Mouse (Mus musculus) left cerebral cortex, adult 9 months (tissue): ENCODE measurements at regions not wholly inside any gene's neighbourhood (a gene's known extent, or its start where the extent isn't known, plus 50 kb on each side); places are given as distances from the start of the nearest gene placed in this dataset.
A peak's percentile ranks its signal among the peaks of the same experiment; 100 is the strongest.

Experiments used
- DNase-seq, 2 experiments: peaks; one replicate each; pipeline ENCODE4 v3.0.0; 2022; ENCODE audit warnings: low spot score in 2 of 2

DNA sequence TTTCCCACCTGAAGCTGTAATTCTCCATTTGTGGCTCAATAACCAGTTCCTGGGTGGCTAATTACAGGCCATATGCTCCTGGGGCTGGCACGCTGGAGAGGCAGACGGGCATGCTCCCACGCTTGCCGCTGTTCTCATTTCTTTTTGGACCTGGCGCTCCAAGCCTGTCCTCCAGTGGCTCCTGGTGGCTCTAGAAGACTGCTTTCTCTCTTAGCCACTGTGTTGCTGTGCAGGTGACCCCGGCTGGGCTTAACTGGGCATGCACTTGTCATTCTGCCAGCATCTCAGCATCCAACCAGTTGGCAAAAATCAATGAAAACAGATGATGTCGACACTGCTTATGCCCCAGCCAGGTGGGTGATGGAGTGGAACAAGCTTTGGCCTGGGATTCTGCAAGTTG, 1944.6 kb upstream of the Lrrc6 start:
- DNase-seq, result peak; percentile 8 to 81

GRCm38 (mm10) chr15:68440636-68441035, 1939.9 kb upstream of the Lrrc6 start:
- peak in 1 of 2 experiments; percentile 20 for DNase-seq

DNA sequence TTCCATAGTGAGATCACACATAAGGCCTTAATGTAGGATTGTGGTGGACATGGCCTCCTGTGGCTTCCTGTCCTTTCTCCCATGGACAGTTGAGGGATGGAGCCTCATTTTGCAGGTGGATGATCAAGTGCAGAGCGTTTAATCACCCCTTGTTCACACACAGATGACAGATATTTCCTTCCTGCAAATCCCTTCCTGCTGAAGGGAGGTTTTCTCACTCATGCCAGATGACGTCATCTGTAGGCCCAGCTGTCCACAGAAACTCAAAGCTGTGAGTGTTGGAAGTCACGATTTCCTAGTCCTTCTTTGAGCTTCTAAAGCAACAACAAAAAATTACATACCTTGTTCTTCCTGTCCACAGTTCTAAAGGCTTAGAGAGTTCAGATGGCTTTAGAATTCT, 1935.3 kb upstream of the Lrrc6 start:
- DNase-seq, result peak; percentile 15 to 57

DNA sequence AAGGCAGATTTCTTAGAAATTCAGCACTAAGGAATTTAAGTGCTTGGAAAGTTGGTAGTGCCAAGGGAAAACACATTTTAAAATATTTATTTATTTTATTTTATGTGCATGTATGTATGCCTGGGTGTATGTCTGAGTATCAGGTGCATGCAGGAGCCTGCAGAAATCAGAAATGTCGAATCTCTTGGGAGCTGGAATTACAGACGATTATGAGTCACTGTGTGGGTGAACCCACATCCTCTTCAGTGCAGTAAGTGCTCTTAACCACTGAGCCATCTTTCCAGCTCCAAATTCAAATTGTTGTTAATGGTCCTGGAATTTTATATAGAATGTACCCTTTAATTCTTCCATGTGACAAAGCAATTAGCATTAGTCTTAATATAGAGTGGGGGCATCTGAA, 1930.5 kb upstream of the Lrrc6 start:
- DNase-seq, result no peak

GRCm38 (mm10) chr15:68430486-68430885, 1929.8 kb upstream of the Lrrc6 start:
- DNase-seq, result no peak

GRCm38 (mm10) chr15:68428444-68429228, 1927.9 kb upstream of the Lrrc6 start:
- DNase-seq, result peak in 1 of 2 experiments; percentile 90

- DNase-seq, result no peak
These were observed 1916.4 kb upstream of the Lrrc6 start for GRCm38 (mm10) chr15:68417142-68417541.

DNA sequence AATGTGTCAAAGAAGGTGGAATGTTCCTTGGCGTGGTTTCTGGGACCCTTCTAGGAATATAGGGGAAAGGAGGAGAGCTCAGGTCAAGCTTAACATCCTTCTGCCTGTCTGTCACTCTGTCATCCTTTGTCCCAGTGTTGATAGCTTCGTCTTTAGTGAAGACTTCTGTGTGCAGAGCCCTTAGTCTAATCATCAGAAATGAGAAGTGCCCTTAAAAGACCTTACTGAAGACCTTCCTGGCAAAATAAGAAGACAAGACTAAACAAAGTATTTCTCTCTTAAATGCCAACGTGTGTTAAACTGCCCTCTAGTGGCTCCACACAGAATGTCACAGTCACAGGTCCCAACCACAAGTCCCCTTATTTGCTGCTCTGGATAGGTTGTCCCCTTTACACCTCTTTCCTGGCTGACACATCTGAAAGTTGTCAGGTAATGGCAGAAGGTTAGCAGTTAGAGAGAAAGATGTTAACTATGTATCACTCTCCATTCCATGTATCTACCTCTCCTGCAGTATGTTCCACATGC, 1914.8 kb upstream of the Lrrc6 start:
- peak in 1 of 2 experiments; percentile 48 for DNase-seq

- no peak for DNase-seq
These were observed 1913.3 kb upstream of the Lrrc6 start for GRCm38 (mm10) chr15:68414047-68414446.

- DNase-seq, result no peak
These were observed 1912.0 kb upstream of the Lrrc6 start for GRCm38 (mm10) chr15:68412697-68413096.

DNA sequence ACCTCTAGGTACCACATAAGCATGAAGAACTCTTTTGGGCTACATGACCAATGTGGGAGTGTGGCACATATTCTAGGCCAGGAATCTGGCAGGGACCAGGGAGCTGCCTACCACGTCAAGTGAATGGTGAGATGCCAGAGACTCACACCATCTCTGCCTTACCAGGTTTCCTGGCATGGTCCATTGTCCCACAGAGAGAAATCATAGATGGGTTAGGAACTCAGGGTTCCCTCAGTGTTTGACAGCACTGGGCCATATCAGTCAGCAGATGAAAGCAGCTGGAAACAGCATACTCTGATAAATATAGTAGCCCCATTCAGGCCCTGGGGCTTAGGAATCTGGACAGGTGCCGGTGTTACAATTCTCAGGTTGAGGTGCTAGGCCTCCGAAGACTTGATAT, 1911.4 kb upstream of the Lrrc6 start:
- DNase-seq, result no peak

DNA sequence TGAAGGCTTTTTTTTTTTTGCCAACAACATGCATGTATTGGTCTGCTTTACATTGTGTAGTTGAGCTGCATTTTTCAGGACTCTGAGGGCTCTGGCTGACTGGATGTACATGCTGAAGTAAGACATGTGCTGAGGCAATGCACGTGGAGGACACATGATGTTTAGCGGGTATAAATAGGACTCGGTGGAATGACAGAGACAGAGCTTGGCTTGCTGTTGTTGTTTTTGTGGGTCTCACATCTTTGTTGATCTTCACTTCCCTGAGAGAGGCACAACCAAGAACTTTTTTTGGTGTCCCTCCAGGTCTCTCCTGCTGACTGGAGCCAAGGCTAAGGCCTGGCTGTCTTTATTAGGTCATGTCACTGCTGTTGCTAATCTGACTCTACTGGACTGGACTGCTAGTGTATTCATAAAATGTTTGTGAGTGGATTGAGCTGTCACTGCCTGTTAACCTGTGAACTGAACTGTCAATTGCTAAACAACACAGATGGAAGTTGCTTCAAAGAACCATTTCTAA, 1902.9 kb upstream of the Lrrc6 start:
- DNase-seq, result no peak

DNA sequence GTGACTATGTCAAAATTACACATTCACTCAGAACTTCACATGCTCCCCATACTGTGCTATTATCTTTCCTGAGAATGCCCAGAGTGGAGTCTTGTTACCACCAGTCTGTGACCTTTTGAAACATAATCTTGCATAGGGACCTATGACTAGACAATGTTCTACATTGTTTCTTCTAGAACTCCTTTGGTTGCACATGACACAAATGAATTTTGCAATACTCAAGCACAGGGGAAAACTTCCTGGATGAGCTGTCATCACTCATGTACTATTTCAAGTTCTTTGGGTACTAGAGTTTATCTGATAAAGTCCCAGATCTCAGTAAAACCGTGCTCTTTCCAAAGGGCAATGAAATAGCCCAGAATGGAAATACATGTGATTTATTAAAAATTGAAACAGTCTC, 1901.0 kb upstream of the Lrrc6 start:
- DNase-seq, result no peak

- no peak for DNase-seq
These were observed 1900.3 kb upstream of the Lrrc6 start for GRCm38 (mm10) chr15:68401006-68401405.

DNA sequence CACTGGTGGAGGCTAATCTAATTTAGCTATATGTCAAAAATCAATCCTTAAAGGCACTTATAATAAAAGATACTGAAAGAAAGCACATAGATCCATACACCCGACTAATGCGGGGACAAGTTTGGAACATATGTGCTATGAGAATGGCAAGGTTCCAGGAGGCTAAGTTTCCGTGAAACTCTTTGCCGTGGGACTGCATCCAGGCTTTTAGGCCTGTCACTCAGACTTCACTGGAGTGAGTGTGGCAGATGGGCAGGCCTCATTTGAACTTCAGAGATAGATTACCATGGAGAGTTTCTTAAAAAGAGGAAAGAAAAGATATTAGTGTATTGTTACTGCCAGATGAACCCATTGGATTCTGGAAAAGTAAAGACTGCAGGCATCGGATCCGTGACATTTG, 1895.9 kb upstream of the Lrrc6 start:
- DNase-seq, result no peak

- peak in 1 of 2 experiments; percentile 32 for DNase-seq
These were observed 1894.0 kb upstream of the Lrrc6 start for GRCm38 (mm10) chr15:68394749-68395148.

- no peak for DNase-seq
These were observed 1893.4 kb upstream of the Lrrc6 start for GRCm38 (mm10) chr15:68394157-68394556.

DNA sequence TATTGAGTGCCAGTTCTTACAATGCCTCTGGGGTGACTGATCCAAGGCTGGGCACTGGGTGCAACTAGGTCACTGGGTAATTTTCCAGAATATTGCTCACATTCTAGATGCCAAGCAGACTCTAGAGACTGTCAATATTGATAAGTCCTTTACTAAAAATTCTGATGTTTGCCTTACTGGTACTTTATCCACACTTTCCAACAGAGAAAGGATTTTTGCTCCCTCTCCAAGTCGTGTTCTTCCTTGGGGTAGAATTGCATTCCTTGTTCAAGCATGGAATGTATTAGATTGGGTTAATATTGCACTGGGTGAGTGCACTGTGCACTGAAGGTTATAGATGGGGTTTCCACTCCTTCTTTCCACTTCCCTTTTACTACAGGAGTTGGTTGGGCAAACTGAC, 1891.0 kb upstream of the Lrrc6 start:
- DNase-seq, result no peak

DNA sequence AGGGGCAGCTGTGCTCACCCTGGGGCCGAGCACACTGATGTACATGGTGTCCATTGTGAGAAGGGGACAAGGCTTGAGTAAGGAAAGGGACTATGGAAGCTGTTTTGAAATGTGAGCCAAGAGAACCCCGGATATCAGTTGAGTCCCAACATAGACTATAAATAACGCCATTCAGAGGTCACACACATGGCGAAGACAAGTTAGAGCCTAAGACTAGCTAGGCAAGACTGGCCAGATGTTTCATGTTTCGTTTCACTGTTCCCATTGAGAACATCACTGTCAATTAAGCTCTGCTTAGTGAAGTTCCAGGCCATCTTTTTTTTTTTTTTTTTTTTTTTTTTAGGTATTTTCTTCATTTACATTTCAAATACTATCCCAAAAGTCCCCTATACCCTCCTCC, 1889.1 kb upstream of the Lrrc6 start:
- no peak for DNase-seq

DNA sequence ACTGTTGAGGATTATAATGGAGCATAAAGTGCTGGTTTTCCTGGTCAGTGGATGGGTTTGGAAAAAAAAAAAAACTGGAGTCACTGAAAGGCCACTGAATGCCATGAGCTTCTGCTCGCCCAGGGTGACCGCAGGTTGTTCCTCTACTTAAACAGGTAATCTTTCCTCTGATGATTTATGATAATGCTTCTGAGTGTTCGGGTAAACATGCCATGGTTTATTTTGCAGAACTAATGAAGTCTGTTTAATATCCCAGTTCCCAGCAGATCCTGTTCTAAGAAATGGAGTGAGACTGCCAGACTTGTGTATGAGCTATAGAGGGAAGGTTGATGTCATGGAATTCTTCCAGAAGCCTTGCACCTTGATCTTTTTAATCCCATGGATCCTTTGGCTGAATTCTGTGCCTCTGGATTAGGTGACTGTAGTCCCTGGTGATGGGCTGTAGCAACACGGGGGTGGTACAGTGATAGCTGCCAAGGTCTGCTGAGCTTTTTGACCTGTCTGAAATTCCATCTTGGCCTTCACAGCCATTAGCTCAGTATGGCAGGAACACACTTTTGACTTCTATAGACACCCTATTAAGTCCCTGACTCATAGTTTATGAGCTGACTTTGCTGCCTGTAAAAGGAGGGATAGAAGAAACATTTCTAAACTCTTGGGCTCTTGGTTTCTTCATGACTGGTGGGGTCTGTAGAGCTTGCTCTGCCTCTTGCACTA, 1886.8 kb upstream of the Lrrc6 start:
- DNase-seq, result no peak

GRCm38 (mm10) chr15:68384571-68385335, 1884.0 kb upstream of the Lrrc6 start:
- DNase-seq, result no peak

DNA sequence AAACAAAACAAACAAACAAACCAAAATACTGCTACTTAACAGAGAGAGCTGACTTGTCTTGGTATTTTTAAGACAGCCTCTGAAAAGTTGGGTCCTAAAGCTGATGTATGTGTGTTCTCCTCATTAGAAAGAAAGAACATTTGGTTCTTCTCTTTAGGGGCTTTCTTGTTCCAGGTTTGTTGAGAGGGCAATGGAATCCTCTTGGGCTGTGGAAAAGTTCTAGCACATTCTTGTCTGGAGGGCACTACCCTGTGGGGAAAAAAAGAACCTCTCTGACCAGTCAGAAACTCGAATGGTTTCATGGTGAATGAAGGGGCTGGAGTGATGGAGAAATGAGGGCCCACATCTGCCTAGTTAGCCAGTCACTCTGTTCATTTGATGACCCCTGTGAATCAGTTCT, 1874.5 kb upstream of the Lrrc6 start:
- DNase-seq, result no peak
